Mouse (Mus musculus) forebrain, embryonic 13.5 days (tissue): ENCODE results near the gene Trpm8. TPM values are rescaled to one million over a fixed set of nuclear protein-coding genes. Genes with fewer than 3 reads are reported as not detected.
A peak's percentile ranks its signal among the peaks of the same experiment; 100 is the strongest.

Source experiments
- ATAC-seq: fragments of 200-750 bp; cut with Nextera tagmentation; 2 replicates; pipeline ENCODE4 v1.8.0; 2017
- H3K27ac ChIP-seq: fragments of 300-500 bp; sonication (generic); 2 replicates; pipeline ENCODE4 v1.5.1; 2015; ENCODE audit warnings: inconsistent platforms, mild to moderate bottlenecking, moderate library complexity
- H3K27me3 ChIP-seq: fragments of 300-500 bp; sonication (generic); 2 replicates; pipeline ENCODE4 v1.6.1; 2015; ENCODE audit warnings: mild to moderate bottlenecking, inconsistent platforms
- H3K36me3 ChIP-seq: fragments of 300-500 bp; sonication (generic); 2 replicates; pipeline ENCODE4 v1.6.1; 2015; ENCODE audit warnings: mild to moderate bottlenecking, inconsistent platforms; ENCODE audit not compliant: poor library complexity, severe bottlenecking
- H3K4me1 ChIP-seq: fragments of 300-500 bp; sonication (generic); 2 replicates; pipeline ENCODE4 v1.6.1; 2015; ENCODE audit warnings: inconsistent platforms
- H3K4me2 ChIP-seq: fragments of 300-500 bp; sonication (generic); 2 replicates; pipeline ENCODE4 v1.6.1; 2015; ENCODE audit warnings: inconsistent platforms, mild to moderate bottlenecking, moderate library complexity
- H3K4me3 ChIP-seq: fragments of 300-500 bp; sonication (generic); 2 replicates; pipeline ENCODE4 v1.5.1; 2015; ENCODE audit warnings: mild to moderate bottlenecking, inconsistent platforms
- H3K9ac ChIP-seq: fragments of 300-500 bp; sonication (generic); 2 replicates; pipeline ENCODE4 v1.6.1; 2015; ENCODE audit warnings: mild to moderate bottlenecking, inconsistent platforms
- H3K9me3 ChIP-seq: fragments of 300-500 bp; sonication (generic); replicated peaks from 2 replicates; pipeline ENCODE4 v1.6.1; 2016; ENCODE audit warnings: inconsistent platforms
- WGBS: fragments of 180-500 bp; shearing (Covaris S2); methylation state at CpG from one replicate; pipeline ENCODE4 v1.1.7; 2015; 5-methylcytosine and 5-hydroxymethylcytosine counted together
- polyA plus RNA-seq: library from polyadenylated mRNA; unstranded; fragments of >200 nt; fragmentation: Nextera tagmentation; extraction: Ambion mirVana; gene quantifications from 2 replicates; pipeline ENCODE4 v1.2.1, GENCODE M21; 2015

Trpm8 gene
- polyA plus RNA-seq, 1 experiment from 2014 or later = 0.06 TPM

DNA sequence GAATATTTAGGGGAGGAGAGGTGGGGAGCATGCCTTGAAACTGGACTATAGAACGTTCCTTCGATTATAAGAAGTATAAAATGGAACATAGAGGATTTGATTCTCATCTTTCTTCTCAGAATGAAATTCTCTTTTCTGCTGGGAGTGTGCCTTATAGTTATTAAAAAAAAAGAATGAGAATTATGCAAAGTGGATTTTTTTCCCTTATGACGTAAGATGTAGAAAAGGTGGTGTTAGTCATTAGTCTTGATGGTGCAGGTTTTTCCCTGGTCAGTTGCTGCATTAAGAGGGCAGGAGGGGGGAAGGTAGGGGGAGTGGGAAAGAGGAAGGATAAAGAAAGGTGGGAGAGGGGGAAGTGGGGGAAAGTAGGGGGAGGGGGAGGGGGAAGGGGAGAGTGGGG lies 4.8 kb downstream of the Trpm8 start:
- WGBS = 57% methylated on average over 3 of the region's 3 CpGs
- Histone ChIP-seq H3K27me3 (no peaks in the 10 kb centered on the region), H3K36me3 (no peaks in the 10 kb centered on the region), H3K4me3 (no peak overlapping the region), H3K9ac (no peak overlapping the region), H3K27ac (no peak overlapping the region), H3K4me2 (no peak overlapping the region), H3K4me1 (peaks cover 5% of the 10 kb centered on the region; the same call in 1 of the 2 replicates), H3K9me3 (peaks cover 55% of the 10 kb centered on the region)
- ATAC-seq = no peak

GRCm38 (mm10) chr1:88283376-88284227 lies 6.1 kb downstream of the Trpm8 start:
- no peak overlapping the region for H3K27ac ChIP-seq
- ATAC-seq = no peak
- H3K36me3 ChIP-seq = no peaks in the 10 kb centered on the region
- H3K4me2 ChIP-seq = no peak overlapping the region
- peaks cover 68% of the 10 kb centered on the region for H3K9me3 ChIP-seq
- no peaks in the 10 kb centered on the region for H3K4me1 ChIP-seq
- no peaks in the 10 kb centered on the region for H3K27me3 ChIP-seq
- 82% methylated on average over 15 of the region's 15 CpGs for WGBS
- H3K4me3 ChIP-seq = no peak overlapping the region
- H3K9ac ChIP-seq = no peak overlapping the region

DNA sequence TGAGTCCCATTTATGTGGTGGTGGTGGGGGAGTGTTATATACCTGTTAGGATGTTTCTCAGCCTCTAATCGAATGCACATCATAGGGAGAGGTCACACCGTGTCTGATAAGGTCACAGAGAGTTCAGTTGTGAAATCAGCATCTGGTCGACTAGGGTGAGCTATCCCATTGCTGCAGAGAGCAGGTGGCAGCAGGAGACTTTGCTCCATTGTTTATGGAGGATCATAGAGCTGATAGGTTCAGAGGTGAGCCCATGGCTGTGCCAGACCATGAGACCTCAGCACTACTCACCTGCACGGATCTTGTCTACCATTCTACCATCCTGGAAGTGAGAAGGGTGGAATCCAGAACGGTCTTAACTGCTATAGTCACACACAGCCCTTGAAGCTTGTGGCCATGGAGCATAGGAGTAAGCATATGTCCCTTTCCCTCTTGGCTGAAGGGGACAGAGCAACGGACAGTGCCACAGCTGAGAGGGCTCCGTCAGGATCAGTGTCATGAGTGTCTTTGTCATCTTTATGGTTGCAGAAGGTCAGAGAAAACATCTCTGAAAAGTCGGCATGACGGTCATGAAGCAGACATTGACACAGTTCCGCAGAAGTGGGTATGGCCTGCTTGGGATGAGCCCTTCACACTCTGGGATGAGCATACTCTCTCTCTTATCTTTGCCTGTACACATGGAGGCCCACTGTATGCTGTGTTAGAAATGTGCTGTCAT lies 6.9 kb downstream of the Trpm8 start:
- Histone ChIP-seq H3K4me2 (no peak overlapping the region), H3K9ac (no peak overlapping the region), H3K4me3 (no peak overlapping the region), H3K27me3 (no peaks in the 10 kb centered on the region), H3K4me1 (no peaks in the 10 kb centered on the region), H3K27ac (no peak overlapping the region), H3K36me3 (no peaks in the 10 kb centered on the region), H3K9me3 (peaks cover 68% of the 10 kb centered on the region)
- ATAC-seq = 0 out of 2 replicates have a peak, but pooled peaks have one; percentile 13
- 65% methylated on average over 10 of the region's 10 CpGs for WGBS

- Histone ChIP-seq H3K4me2 (no peak overlapping the region), H3K27ac (no peak overlapping the region), H3K27me3 (no peaks in the 10 kb centered on the region), H3K4me1 (no peaks in the 10 kb centered on the region), H3K36me3 (no peaks in the 10 kb centered on the region), H3K9me3 (peaks cover 70% of the 10 kb centered on the region), H3K9ac (no peak overlapping the region), H3K4me3 (no peak overlapping the region)
- no peak for ATAC-seq
- 64% methylated on average over 7 of the region's 7 CpGs for WGBS
Observed at GRCm38 (mm10) chr1:88284946-88285320, 7.5 kb downstream of the Trpm8 start.

DNA sequence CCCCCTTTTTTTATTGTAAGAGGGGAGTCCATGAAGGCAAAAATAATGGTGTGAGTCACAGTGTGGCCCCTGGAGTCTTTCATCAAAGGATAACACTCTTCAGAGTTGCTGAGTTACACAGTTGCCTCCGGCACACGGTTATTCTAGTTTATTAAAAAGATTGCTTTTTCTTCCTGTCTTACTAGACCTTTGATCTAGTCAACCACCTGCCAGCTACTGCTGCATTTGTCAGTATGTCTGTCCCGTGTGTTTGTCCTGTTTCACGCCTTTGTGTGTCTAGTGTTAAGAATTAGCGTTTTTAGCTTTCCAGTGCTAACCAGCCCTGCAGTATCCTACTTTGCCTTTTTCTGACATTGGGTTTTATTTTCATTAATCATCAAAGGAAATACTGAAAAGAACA lies 8.2 kb downstream of the Trpm8 start:
- Histone ChIP-seq H3K36me3 (no peaks in the 10 kb centered on the region), H3K4me1 (no peaks in the 10 kb centered on the region), H3K27ac (no peak overlapping the region), H3K4me3 (no peak overlapping the region), H3K27me3 (no peaks in the 10 kb centered on the region), H3K4me2 (no peak overlapping the region), H3K9me3 (peaks cover 77% of the 10 kb centered on the region), H3K9ac (no peak overlapping the region)
- ATAC-seq = no peak
- 70% methylated on average over 5 of the region's 5 CpGs for WGBS

DNA sequence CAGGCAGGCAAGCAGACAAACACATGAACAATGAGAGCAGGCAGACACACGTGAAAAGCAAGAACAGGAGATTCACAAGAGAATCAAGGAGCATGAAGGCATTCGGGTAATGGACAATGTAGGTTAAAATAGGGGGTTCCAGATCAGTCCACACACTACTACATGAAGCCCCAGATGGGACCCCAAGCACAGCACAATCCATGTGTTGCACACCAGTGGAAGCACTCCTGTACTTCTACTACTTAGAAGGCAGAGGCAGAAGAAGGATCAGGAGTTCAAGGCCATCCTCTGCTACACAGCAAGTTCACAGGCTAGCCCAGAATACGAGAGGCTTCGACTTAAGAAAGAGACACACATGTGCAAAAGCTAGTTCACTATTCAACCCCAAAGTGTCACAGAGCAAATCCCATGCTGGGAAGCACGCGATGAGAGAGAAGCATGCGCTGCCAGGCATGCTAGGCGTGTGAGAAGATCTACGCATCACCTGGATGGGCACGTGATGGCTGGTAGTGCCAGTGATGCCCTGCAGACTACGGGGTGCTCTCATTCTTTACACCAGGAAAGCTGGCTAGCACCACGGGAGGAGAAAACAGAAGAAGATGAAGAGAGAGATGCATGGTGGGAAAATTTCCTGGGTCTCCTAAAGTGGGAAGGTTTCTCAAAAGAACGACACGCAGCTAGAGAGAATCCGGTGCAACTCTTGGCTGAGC lies 8.8 kb downstream of the Trpm8 start:
- Histone ChIP-seq H3K27ac (no peak overlapping the region), H3K4me3 (no peak overlapping the region), H3K4me1 (no peaks in the 10 kb centered on the region), H3K9ac (no peak overlapping the region), H3K4me2 (no peak overlapping the region), H3K27me3 (no peaks in the 10 kb centered on the region), H3K36me3 (no peaks in the 10 kb centered on the region), H3K9me3 (peaks cover 80% of the 10 kb centered on the region)
- WGBS = 81% methylated on average over 15 of the region's 15 CpGs
- no peak for ATAC-seq

GRCm38 (mm10) chr1:88286887-88287696 lies 9.6 kb downstream of the Trpm8 start:
- Histone ChIP-seq H3K4me2 (no peak overlapping the region), H3K4me3 (no peak overlapping the region), H3K9me3 (peaks cover 82% of the 10 kb centered on the region), H3K27ac (no peak overlapping the region), H3K27me3 (no peaks in the 10 kb centered on the region), H3K4me1 (no peaks in the 10 kb centered on the region), H3K36me3 (no peaks in the 10 kb centered on the region), H3K9ac (no peak overlapping the region)
- no peak for ATAC-seq
- 75% methylated on average over 13 of the region's 13 CpGs for WGBS

- H3K36me3 ChIP-seq = no peaks in the 10 kb centered on the region
- H3K9me3 ChIP-seq = peaks cover 83% of the 10 kb centered on the region
- no peak overlapping the region for H3K4me3 ChIP-seq
- H3K9ac ChIP-seq = no peak overlapping the region
- no peaks in the 10 kb centered on the region for H3K27me3 ChIP-seq
- H3K4me2 ChIP-seq = no peak overlapping the region
- H3K4me1 ChIP-seq = no peaks in the 10 kb centered on the region
- 0 out of 2 replicates have a peak, but pooled peaks have one; percentile 1 for ATAC-seq
- no peak overlapping the region for H3K27ac ChIP-seq
- WGBS = 42% methylated on average over 5 of the region's 5 CpGs
Observed at GRCm38 (mm10) chr1:88287697-88287980, 10.2 kb downstream of the Trpm8 start.

DNA sequence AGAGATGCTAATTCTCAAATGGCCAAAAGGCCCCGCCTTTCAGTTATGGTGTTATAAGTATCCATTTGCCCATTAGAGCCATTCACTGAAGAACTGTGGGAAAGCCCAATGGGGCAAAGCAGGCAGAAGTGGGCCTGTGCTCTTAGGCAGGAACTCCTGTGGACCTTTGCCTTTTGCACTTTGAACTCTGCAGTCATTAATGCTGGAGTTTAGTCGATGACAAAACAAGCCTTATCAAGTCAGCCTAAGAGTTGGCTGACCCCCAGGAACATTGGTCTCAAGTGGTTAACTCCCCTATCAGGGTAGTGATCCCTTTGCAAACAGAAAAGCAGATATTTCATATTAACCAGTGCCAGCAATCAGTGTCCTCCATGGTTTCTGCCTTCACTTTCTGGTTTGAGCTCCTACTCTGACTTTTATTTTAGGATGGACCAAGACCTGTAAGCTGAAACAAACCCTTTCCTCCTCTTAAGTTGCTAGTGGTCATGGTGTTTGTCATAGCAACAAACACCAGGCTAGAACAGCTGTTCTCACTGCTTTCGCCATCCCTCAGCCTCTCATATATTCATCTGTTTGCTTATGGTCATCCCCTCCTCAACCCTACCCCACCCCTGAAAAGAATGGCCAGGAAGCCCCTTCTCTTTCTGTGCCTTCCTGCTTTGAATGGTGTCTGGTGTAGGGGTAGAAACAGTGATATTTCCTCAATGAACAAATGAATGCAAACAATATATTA lies 10.8 kb downstream of the Trpm8 start:
- ATAC-seq = 0 out of 2 replicates have a peak, but pooled peaks have one; percentile 2
- Histone ChIP-seq H3K36me3 (no peaks in the 10 kb centered on the region), H3K9me3 (peaks cover 77% of the 10 kb centered on the region), H3K4me1 (no peaks in the 10 kb centered on the region), H3K27ac (no peak overlapping the region), H3K9ac (no peak overlapping the region), H3K4me2 (no peak overlapping the region), H3K4me3 (no peak overlapping the region), H3K27me3 (no peaks in the 10 kb centered on the region)
- 42% methylated on average over 3 of the region's 3 CpGs for WGBS

DNA sequence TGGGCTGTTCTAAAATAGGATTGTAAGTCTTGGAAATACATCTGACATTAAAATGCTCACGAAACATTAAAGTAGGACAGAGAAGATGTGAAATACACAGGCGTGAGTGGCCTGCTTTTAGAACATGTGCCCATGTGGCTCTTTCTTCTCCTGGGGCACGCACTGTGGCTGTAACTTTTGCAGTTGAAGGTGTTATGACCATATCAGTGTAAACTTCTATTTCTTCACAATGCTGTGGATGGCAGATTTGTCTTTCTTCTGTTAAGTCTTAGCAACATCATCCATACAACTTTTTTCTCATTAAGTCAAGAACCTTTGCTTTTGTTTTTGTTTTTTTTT lies 11.3 kb downstream of the Trpm8 start:
- Histone ChIP-seq H3K36me3 (no peaks in the 10 kb centered on the region), H3K4me2 (no peak overlapping the region), H3K4me1 (no peaks in the 10 kb centered on the region), H3K27ac (no peak overlapping the region), H3K4me3 (no peak overlapping the region), H3K9me3 (peaks cover 71% of the 10 kb centered on the region), H3K27me3 (no peaks in the 10 kb centered on the region), H3K9ac (no peak overlapping the region)
- WGBS = 71% methylated on average over 3 of the region's 3 CpGs
- ATAC-seq = no peak

- no peaks in the 10 kb centered on the region for H3K27me3 ChIP-seq
- peaks cover 68% of the 10 kb centered on the region for H3K9me3 ChIP-seq
- no peak overlapping the region for H3K9ac ChIP-seq
- H3K4me3 ChIP-seq = no peak overlapping the region
- no peaks in the 10 kb centered on the region for H3K4me1 ChIP-seq
- no peaks in the 10 kb centered on the region for H3K36me3 ChIP-seq
- no peak overlapping the region for H3K27ac ChIP-seq
- no peak for ATAC-seq
- no peak overlapping the region for H3K4me2 ChIP-seq
- WGBS = 51% methylated on average over 2 of the region's 2 CpGs
Observed at GRCm38 (mm10) chr1:88289152-88289551, 11.7 kb downstream of the Trpm8 start.
